Mouse (Mus musculus) urinary bladder, postnatal 10 days (tissue): ENCODE data around the gene Myo15b.
A peak's percentile ranks its signal among the peaks of the same experiment; 100 is the strongest.

ENCODE experiments used
- DNase-seq: peaks from one replicate; pipeline ENCODE4 v3.0.0; 2022; ENCODE audit warnings: low spot score

Gene Myo15b

DNA sequence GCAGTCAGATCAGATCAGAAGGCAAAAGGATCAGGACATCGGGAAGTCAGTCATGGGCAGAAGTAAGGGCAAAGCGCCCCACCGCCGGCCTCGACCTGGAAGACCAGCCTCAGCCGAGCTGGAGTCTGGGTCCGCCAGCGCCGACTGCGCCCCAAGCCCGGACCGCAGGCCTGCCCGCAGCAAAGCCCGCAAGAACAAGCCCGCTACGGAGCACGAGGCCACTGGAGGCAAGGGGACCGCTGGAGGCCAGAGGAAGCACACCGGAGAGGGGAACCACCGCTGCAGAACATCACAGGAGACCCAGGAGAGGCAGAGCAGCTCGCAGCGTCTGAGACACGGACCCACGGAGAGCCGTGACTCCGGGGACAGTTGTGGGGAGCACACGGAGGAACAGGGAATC lies at the start of gene Myo15b:
TSS of gene Myo15b (plus strand) at position 53 of the 400 bp plus-strand sequence.
- no peak for DNase-seq

DNA sequence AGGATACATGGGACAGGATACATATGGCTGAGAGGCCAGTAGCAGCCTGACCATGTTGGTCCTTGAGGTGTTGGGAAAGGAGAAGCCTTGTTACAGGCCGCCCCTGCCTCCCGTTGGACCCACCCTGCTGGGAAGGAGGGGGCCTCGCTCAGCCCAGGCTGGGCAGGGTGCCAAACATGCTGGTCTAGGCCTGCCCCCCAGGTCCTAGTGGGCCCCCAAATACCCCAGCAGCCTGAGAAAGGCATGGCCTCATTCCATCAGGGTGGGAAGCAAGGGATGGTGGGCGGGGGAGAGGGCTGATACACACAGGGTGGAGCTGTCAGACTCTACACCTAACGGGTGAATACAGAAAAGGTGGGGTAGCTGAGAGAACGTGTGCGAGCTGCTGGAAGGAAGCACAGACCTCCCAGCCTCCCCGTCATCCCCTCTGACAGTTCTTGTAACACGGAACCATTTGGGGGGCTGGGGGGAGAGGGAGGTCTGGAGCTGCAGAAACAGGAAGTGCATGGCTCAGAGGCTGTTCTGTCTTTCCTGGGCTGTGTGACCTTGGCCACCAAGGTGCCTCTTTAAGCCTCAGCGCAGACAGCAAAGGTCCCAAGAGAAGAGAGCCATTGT lies 49.4 kb upstream of the Myo15b start:
- no peak for DNase-seq

DNA sequence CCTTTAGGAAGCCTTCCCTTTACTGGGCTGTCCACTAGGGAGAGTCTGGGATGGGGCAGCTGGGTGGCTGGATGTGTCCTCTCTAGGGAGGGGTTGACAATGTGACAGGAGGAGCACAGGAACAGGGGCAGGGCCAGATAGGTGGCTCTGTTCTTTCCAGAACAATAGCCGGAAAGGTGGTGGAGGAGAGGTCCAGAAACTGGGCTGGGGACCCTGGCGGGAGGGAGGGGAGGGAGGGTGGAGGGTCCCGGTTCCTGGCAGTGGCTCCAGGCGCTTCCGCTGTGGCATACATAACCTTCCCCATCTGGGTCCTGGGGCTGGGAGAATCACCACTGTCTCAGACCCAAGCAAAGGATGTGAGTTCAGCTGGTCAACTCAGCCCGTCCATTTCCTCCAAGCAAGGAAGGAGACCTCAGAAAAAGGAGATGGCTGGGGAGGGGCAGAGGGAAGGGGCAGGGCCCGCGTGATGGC lies 48.9 kb upstream of the Myo15b start:
- DNase-seq = no peak

DNA sequence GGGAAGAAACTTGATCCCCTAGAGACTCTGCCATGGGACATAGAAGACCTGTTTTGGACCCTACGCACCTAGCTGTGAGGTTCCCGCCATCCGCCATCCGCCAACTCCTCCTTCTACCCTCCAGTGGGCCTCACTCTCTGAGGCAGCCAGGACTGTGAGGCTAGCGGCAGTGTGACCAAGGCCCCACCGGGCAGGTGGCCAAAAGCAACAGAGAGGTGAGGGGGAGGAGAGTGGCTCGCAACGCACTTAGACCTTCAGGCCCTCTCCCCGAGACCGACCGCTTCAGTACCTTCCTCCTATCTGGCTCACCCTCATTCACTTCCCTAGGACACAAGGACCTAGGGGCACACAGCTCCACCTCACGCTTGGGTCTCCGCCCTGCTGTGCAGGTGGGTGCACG lies 47.8 kb upstream of the Myo15b start:
- DNase-seq = no peak

DNA sequence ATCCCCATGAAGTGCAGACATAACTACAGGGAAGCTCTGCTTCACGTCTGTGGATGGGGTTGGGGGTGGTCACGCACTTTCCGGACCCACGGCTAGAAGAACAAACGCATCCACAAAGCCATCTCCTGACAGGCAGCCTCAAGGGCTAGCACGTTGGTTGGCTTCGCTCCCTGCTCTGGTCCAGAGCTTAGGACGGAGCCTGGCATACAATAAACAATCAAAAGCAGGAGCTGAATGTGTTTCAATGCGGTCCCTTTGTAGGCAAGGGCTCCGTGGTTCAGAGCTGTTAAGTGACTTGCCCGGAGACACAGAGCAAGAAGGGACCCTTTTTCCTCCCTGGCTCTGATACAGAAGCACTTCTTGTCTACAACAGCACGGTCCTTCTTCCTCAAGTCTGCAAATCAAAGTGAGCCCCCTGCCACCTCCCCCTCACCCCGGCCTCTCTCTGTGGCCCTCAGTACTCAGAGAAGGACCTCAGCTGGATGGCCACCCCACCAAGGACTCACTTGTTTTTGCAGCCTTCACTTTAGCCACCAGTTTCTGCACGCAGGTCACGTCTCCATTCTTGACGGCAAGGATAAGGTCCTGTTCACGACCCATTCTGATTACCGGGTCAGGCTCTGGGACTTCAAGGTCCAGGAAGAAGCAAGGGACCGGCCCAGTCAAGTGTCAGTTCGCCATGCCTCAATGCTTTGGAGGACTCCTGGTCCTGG lies 46.7 kb upstream of the Myo15b start:
- no peak for DNase-seq

DNA sequence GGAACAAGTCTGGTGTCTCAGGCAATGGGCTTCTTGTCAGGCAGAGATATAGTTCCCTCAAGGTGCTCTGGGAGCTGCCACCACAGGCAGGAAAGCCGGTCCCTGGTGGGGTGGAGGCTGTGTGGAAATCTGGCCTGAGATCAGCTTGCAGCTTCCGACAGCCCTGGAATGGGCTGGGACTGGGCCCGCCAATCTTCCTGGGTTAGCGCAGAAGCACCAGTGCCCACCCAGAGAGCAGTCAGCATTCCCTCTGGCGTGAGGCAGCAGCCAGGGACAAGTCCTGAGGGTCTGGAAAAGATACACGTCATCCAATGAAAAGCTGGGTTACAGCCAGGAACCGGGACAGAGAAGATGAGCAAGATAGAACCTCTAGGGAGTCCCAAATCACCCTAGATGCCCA lies 46.1 kb upstream of the Myo15b start:
- no peak for DNase-seq

DNA sequence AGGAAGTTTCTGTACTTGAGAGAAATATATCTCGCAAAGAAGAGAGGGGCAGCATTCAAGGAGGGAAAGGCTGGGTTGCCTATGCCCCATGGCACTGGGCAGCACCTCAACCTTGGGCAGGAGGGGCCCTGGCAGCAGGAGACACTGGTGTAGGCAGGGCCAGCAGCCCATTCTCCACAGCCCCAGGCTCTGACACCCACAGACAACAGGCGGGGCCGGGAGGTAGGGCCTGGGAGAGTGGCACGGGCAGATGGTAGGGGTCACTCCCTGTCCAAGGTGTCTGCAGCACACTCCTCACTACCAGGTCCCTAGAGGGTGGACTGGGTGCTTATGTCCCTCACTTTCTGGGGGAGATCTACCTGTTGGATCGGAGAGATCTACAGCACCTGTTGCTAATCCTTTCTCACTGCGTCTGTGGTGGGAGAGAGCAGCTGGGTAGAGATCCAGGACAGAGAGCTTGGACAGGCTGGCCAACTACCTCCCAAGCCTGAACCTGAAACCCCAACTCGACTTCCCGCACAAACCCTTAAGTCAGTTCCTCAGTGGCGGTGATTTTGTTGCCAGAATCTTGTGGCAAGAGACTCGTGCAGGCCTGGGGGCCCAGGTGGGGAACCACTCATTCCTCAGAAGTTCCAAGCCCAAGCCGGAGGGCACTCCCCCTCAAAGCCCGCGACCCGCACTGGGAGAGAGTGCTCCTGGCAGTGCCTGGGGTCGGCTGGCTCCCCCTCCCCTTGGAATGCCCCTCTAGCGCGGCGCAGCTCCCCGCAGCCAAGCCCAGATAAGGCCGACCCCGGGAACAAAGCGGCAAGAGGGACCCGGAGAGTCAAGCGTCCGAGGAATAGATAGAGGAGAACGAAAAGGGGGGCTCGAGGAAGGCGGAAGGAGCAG lies 45.4 kb upstream of the Myo15b start:
- DNase-seq = no peak

DNA sequence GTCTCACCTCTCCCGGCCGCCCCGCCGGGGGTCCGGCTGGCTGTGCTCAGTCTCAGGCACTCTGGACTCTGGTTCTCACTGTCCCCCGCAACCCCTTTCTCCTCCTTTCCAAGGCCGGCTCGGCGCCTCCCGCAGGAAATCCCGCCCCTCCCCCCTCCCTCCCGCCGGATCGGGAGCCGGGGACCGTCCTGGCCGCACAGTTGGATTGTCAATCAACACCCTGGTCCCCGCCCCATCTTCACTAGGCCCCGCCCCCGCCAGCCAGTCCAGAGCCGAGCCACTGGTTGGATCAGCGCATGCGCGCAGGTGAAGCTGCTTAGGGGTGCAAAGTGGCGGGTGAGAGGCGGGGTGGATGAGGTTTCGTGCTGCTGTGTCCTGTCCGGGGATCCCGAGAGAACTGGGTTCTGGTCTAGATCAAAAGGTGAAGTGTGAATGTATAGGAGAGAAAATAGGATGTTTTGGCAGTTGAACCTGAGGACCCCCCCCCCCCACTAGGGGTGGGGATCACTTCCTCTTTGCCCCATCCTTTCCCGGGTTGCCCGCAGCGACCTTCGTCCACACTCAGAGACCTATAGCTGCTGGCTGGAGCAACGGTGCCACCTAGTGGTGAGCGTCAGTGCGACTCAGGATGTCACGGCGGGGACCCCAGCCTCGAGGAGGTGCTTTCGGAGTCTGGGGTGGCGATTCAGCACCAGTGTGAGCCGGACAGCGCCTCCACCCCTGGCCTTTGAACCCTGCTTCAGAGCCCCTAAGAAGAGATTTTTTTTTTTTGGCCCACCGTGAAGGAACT lies 44.5 kb upstream of the Myo15b start, which contains the start of gene Caskin2:
TSS of gene Caskin2 (minus strand) at position 133 of the 790 bp plus-strand sequence.
- peak; percentile 94 for DNase-seq

DNA sequence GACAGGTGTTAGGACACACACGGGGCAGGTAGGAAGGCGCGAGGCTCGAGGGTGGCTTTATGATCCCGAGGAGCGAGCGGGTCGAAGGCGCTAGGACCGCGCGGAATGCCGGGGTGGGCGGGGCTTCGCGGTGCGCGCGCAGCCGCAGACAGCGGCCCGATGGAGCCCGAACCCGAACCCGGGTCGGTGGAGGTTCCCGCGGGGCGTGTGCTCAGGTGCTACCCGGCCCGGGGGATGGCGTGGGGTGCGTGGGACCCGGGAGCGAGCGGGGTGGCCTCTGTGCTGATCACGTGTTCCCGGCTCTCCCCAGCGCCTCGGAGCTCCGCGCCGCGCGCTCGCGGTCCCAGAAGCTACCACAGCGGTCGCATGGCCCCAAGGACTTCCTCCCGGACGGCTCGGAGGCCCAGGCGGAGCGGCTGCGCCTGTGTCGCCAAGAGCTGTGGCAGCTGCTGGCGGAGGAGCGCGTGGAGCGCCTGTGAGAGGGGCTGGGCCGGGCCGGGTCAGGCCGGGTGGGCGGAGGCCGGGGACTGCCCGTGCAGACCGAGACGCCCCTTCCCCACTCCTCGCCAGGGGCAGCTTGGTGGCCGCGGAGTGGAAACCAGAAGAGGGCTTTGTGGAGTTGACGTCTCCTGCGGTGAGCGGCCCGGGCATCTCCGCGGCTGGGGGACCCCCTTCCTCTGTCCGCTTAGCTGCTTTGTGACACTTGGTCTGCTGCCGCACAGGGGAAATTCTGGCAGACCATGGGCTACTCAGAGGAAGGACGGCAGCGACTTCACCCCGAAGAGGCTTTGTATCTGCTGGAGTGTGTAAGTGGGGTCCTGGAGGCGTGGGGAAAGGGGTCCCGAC lies 43.4 kb upstream of the Myo15b start, which contains the start of gene Tsen54:
TSS of gene Tsen54 (plus strand) at position 120 of the 846 bp plus-strand sequence.
- DNase-seq = peak; percentile 71

DNA sequence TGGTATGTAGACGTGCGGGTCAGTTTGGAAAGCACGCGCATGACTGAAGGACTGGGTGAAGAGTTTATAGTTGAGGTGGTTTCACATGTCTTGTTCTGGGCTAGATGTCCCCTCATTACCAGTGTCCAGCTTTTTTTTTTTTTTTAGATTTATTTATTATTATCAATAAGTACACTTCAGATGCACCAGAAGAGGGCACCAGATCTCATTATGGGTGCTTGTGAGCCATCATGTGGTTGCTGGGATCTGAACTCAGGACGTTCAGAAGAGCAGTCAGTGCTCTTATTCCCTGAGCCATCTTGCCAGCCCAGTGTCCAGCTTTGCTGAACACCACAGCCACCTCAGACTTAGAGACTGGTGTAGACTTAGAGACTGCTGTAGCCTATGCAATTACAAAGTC lies 40.9 kb upstream of the Myo15b start:
- DNase-seq = no peak

DNA sequence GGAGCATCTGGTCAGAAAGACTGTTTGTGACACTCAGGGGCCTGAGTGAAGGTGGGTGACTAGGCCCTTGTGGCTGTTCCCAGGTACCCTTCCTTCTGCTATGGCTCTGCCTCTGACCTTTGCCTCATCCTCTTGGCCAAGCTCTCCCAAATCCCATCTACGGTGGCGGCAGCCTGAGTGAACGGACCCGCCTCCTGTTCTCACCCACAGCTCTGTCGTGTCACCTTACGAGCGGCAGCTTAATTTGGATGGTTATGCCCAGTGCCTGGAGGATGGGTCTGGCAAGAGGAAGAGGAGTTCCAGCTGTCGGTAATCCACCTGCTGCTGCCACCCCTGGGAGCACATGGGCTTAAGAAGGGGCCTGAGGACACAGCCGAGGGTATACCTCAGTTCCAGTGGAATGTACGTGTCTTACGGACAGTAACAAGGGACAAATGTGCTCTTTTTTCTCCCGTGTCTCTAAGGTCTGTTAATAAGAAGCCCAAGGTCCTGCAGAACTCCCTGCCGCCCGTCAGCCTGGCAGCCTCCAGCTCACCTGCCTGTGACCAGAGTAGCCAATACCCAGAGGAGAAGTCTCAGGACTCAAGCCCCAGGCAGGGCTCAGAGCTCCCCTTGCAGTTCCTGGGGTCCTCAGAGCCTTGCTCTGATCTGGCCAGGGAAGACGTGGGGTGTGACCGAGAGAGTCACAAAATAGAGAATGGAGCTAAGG lies 38.1 kb upstream of the Myo15b start:
- no peak for DNase-seq

DNA sequence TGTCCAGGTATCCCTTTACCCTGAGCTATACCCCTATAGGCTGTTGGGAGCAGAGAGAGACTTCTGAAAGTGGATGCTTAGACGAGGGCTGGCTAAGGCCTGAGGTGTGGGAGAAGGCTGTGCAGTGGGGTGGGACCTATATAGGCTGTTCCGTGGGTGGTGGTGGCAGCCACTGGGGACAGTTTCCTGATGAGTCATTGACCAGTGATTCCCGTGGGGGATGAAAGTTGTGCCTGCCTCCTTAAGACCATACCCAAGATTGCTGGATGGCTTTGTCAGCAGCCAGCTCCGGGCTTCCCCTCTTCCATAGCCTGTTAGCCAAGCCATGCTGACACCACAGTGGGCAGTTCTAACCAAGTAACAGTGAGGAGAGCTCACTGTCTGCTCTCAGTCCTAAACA lies 37.2 kb upstream of the Myo15b start:
- DNase-seq = no peak

DNA sequence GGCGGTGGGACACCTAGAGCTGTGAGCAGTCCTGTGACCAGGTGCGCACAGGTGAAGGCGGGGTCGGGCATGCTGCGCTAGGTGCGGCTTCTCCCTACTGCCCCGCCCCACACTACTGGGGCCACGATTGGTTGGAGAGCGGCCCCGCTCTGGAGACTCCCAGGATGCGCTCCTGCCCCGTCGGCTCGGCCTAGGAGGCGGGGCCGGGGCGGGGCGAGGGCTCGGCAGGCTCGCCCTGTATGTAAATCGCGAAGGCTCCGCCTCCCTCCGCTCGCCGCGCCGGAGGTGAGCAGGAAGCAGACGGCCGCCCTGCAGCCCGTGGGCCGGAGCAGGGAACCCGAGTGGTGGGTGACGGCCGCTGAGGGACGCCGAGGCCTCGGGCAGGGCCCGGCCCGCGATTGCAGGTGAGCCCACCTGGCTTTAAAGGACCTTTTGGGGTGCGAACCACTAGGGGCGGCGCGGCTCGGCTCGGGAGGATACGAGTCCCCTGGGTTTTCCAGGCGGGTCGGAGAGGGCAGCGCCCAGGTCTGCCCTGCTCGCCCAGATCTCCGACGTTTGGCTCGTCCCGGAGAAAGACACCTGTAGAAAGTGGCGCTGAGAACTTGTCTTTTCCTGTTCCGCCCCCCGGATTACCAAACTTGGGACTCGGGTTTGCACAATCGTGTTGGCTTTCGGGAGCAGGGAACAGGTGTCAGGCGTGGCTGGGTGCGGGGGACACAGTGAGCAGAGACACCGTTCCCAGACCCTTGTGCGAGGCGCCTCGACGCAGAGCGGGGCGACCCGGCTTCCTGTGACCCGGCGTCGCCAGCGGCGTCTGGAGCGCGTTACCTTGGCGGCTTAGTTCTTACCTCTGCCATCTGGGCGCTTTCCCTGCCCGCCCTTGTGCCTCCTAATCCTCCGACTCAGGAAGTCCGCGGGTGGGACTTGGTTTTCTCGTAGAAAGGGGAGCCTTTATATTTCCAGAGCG lies 34.1 kb upstream of the Myo15b start, which contains the start of gene Llgl2:
TSS of gene Llgl2 (plus strand) at position 276 of the 967 bp plus-strand sequence.
- DNase-seq = peak; percentile 58

DNA sequence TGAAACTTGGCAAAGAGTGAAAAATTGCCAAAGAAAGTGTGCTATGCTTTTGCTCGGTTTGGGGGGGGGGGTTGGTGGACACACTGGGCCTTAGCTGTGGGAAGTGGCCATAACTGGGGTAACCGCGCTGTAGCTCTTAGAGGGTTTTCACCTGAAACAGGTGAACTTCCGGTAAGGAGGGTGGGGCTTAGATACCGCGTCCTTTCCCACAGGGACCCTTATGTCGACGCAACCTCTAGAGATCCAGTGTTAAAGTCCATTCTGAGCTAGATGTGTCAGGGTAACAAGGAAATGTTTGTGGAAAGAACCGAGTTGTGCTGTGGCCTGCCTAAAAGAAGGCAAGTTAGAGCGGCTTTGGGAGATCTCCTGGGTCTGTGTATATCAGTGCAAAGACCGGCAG lies 33.4 kb upstream of the Myo15b start:
- DNase-seq = no peak

DNA sequence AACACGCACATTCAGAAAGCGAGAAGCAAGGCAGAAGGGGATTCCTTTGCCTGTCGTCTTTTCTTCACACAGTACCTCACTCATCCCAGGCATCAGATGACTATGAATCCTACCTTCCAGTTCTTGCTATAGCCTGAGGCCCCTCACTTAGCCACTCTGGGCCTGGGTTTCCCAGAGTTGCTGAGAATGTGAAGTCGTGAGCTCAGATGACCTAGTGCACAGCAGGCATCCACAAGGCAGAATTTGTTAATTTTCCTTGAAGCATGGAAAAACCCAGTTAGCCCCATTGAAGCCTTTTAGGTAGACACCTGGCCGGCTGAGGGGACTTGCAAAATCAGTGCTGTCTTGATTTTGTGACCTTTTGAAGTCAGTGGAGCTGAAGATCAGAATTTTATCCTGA lies 31.7 kb upstream of the Myo15b start:
- no peak for DNase-seq

DNA sequence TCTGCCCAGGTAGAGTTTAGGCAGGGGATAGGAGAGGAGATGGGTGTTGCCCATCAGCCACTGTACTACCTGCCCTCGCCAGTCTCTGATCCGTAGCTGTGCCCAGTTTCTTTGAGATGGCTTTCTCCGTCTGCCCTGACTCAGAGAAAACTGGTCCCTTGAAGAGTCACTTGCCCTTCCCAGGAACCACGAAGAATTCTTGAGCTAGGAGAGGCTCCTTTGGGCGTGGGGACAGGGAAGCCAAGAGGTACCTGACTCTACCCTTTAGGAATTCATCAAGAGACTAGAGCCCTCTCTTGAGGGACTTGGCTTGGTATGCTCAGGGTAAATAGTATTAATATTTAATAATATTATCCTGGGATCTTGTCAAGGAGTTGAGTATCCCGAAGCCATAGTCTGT lies 30.6 kb upstream of the Myo15b start:
- DNase-seq = no peak

DNA sequence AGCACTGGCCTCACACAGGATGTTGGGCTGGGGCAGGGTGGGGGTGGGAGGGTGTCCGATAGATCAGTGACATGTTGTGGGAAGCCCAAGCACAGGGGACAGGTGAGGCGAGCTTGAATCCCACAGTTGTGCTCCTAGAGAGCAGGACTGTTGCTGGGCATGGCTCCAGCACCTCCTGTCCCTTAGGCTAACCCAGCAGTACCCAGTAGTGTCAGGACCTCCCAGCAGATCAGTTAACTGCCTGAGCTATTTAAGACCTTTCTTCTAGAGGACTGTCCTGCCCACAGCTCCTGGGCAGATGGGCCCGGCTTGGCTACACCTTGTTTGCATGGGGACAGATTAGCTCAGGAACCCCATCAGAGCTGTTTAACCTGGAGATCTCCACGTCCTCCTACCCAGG lies 29.2 kb upstream of the Myo15b start:
- DNase-seq = no peak

DNA sequence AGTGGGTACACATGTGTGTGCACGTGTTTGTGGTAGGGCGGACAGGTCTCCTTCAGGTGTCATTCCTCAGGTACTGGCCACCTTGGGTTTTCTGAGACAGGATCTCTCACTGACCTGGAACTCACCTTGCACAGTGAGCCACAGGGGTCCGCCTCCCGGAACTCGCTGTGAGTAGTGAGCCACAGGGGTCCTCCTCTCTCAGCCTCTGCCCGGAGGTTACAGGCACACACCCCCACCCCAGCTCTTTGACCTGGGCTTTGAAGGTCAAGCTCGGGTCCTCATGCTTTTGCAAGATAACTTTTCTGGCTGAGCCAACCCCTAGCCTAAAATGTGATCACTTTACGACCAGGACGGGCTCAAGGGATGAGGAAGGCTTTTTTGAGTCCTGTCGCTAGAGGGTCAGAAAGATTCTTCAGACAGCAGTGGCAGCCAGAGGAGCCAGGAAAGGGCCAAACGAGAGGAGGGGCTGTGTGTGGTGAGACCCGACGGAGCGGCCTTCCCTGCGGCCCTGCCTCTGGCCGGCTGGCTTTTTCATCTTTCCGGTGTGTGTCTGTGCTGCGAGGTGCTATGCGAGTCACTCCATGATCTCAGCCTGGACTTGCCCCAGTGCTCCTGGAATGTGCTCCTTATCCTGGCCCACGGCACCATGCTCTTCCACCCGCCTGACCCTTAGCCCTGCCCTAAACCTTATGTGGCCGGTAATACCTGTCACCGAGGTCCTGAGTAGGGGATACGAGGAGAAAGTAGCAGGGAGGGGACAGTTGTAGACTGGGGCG lies 27.5 kb upstream of the Myo15b start:
- DNase-seq = no peak
